Mouse (Mus musculus) monocyte, adult 5-6 weeks (primary cell): ENCODE results near the gene Specc1. TPM values are rescaled to one million over a fixed set of nuclear protein-coding genes. Genes with fewer than 3 reads are reported as not detected.

ENCODE experiments used
- ATAC-seq: fragments of 153-309, 156-312 bp; replicated peaks from 2 replicates; pipeline ENCODE4 v1.8.0; 2017; ENCODE audit warnings: mild to moderate bottlenecking; ENCODE audit not compliant: low TSS enrichment, insufficient number of reproducible peaks, severe bottlenecking, poor library complexity, low FRiP score
- total RNA-seq: library from RNA; stranded (forward); fragments of 200-1000, 200-491, 200-594 nt; gene quantifications from 3 replicates; pipeline ENCODE4 v1.2.3, GENCODE M21; 2017

The Specc1 gene
- total RNA-seq, 1 experiment from 2014 or later, result 41.1 TPM

GRCm38 (mm10) chr11:62130191-62130590 is 173.6 kb downstream of the Specc1 start:
- ATAC-seq, result no peak

- no peak for ATAC-seq
Observed at GRCm38 (mm10) chr11:62130685-62131295, 174.2 kb downstream of the Specc1 start.

- no peak for ATAC-seq
Observed at GRCm38 (mm10) chr11:62131601-62132000, 175.0 kb downstream of the Specc1 start.

- ATAC-seq, result no peak
Observed at GRCm38 (mm10) chr11:62134191-62134590, 177.6 kb downstream of the Specc1 start.

GRCm38 (mm10) chr11:62145216-62146110 is 188.9 kb downstream of the Specc1 start:
- no peak for ATAC-seq

- ATAC-seq, result no peak
Observed at GRCm38 (mm10) chr11:62146661-62147060, 190.1 kb downstream of the Specc1 start.

- no peak for ATAC-seq
Observed at GRCm38 (mm10) chr11:62148026-62148425, 191.5 kb downstream of the Specc1 start.

GRCm38 (mm10) chr11:62148449-62148848 is 191.9 kb downstream of the Specc1 start:
- ATAC-seq, result no peak

- ATAC-seq, result no peak
Observed at GRCm38 (mm10) chr11:62153057-62153456, 196.5 kb downstream of the Specc1 start.

- no peak for ATAC-seq
Observed at GRCm38 (mm10) chr11:62159803-62160202, 203.2 kb downstream of the Specc1 start.

- ATAC-seq, result no peak
Observed at GRCm38 (mm10) chr11:62161450-62161849, 204.9 kb downstream of the Specc1 start.

GRCm38 (mm10) chr11:62164357-62164756 is 207.8 kb downstream of the Specc1 start:
- ATAC-seq, result no peak

- ATAC-seq, result no peak
Observed at GRCm38 (mm10) chr11:62166503-62166902, 209.9 kb downstream of the Specc1 start.

GRCm38 (mm10) chr11:62168146-62168545 is 211.6 kb downstream of the Specc1 start:
- no peak for ATAC-seq

- no peak for ATAC-seq
Observed at GRCm38 (mm10) chr11:62177395-62178113, 221.0 kb downstream of the Specc1 start.

- no peak for ATAC-seq
Observed at GRCm38 (mm10) chr11:62180791-62181190, 224.2 kb downstream of the Specc1 start.

- 0 out of 2 replicates have a peak, but pooled peaks have one; percentile 35 for ATAC-seq
Observed at GRCm38 (mm10) chr11:62184900-62185299, 228.3 kb downstream of the Specc1 start.

GRCm38 (mm10) chr11:62187074-62187473 is 230.5 kb downstream of the Specc1 start:
- no peak for ATAC-seq

GRCm38 (mm10) chr11:62192050-62192449 is 235.5 kb downstream of the Specc1 start:
- no peak for ATAC-seq
